Mouse (Mus musculus): ENCODE results near the gene Arhgef15. TPM values are rescaled to one million over a fixed set of nuclear protein-coding genes. Genes with fewer than 3 reads are reported as not detected.

Arhgef15 gene
- polyA plus RNA-seq, 1 experiment from 2014 or later: 13.1 TPM

DNA sequence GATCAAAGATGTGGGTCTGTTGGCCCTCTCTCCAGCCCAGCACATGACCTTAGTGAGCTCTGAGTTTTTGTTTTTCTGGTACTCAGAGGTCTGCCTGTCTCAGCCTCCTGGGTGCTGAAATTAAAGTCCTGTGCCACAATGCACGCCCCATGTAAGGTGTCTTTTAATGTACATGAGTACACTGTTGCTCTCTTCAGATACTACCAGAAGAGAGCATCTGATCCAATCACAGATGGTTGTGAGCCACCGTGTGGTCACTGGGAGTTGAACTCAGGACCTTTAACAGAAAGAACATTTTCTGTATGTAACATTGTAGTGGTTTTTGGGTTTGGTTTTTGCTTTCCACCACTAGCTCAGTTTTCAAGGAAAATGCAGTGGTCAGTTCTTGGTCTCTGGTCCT is 53.5 kb downstream of the Arhgef15 start:
- Histone ChIP-seq H3K4me1 (ENCODE audit: control insufficient read depth, insufficient read depth, low read length) (peaks cover 11% of the 10 kb centered on the region), H3K9ac (ENCODE audit: low read length) (no peak overlapping the region), H3K4me3 (ENCODE audit: low read length) (no peak overlapping the region), H3K27ac (ENCODE audit: low read length) (no peak overlapping the region), H3K27me3 (ENCODE audit: control insufficient read depth, insufficient read depth, low read length) (peaks cover 3% of the 10 kb centered on the region; the same call in 1 of the 2 replicates), H3K4me2 (ENCODE audit: low read depth, low read length) (no peak overlapping the region), H3K9me3 (replicated peaks; ENCODE audit: control insufficient read depth, low read length) (no peaks in the 10 kb centered on the region), H3K36me3 (ENCODE audit: control insufficient read depth, insufficient read depth) (peaks cover 34% of the 10 kb centered on the region)
- 96% methylated on average over 2 of the region's 2 CpGs for WGBS
- ATAC-seq (replicated peaks; ENCODE audit: extremely low read depth, insufficient read depth, low FRiP score): no peak

DNA sequence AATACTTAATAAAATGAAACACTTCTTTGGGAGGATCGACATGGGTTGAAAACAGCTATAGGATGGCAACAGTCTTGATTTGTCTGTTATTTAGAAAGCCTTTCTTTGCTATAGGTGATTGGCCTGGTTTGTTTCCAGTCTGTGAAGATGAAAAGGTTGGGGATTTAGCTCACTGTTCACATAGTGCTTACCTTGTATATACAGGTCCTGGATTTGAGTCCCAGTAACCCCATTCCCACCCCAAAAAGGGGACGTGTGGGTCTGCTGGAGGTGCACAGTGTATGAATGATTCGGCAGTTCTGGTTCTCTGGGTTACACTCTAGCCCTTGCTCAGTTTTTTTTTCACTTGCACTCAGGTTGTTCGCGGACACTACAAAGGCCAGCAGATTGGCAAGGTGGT is 54.5 kb downstream of the Arhgef15 start:
- no peak overlapping the region for H3K27ac ChIP-seq (ENCODE audit: low read length)
- peak overlapping the region; percentile 94 for H3K9ac ChIP-seq (ENCODE audit: low read length)
- peaks cover 9% of the 10 kb centered on the region for H3K4me1 ChIP-seq (ENCODE audit: control insufficient read depth, insufficient read depth, low read length)
- peak overlapping the region; percentile 98 for H3K4me3 ChIP-seq (ENCODE audit: low read length)
- no peaks in the 10 kb centered on the region for H3K9me3 ChIP-seq (replicated peaks; ENCODE audit: control insufficient read depth, low read length)
- 74% methylated on average over 5 of the region's 5 CpGs for WGBS
- H3K27me3 ChIP-seq (ENCODE audit: control insufficient read depth, insufficient read depth, low read length): peaks cover 3% of the 10 kb centered on the region; the same call in 1 of the 2 replicates
- peak overlapping the region; percentile 79 for H3K4me2 ChIP-seq (ENCODE audit: low read depth, low read length)
- peaks cover 34% of the 10 kb centered on the region for H3K36me3 ChIP-seq (ENCODE audit: control insufficient read depth, insufficient read depth)
- no peak for ATAC-seq (replicated peaks; ENCODE audit: extremely low read depth, insufficient read depth, low FRiP score)

DNA sequence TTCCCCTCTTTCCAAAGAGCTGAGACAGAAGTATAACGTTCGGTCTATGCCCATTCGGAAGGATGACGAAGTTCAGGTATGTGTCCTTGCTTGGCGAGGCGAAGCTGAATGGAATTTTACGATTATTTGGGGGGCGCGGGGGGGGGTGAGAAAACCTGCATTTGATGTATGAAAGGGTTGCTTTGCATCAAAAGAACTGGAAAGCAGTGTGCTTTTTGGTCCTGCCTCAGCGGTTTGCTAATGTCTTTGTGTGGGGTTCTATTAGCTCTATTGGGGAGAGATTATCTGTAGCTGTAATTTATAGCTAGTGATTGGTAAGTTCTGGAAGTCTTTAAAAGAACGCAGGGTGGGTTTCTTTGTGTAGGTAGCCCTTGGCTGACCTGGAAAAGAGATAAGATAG is 54.9 kb downstream of the Arhgef15 start:
- WGBS: 2% methylated on average over 11 of the region's 11 CpGs
- Histone ChIP-seq H3K27me3 (ENCODE audit: control insufficient read depth, insufficient read depth, low read length) (peaks cover 3% of the 10 kb centered on the region; the same call in 1 of the 2 replicates), H3K4me3 (ENCODE audit: low read length) (peak overlapping the region; percentile 98), H3K36me3 (ENCODE audit: control insufficient read depth, insufficient read depth) (peaks cover 34% of the 10 kb centered on the region), H3K4me1 (ENCODE audit: control insufficient read depth, insufficient read depth, low read length) (peaks cover 9% of the 10 kb centered on the region), H3K27ac (ENCODE audit: low read length) (no peak overlapping the region), H3K9me3 (replicated peaks; ENCODE audit: control insufficient read depth, low read length) (no peaks in the 10 kb centered on the region), H3K4me2 (ENCODE audit: low read depth, low read length) (peak overlapping the region; percentile 79), H3K9ac (ENCODE audit: low read length) (peak overlapping the region; percentile 94)
- no peak for ATAC-seq (replicated peaks; ENCODE audit: extremely low read depth, insufficient read depth, low FRiP score)

DNA sequence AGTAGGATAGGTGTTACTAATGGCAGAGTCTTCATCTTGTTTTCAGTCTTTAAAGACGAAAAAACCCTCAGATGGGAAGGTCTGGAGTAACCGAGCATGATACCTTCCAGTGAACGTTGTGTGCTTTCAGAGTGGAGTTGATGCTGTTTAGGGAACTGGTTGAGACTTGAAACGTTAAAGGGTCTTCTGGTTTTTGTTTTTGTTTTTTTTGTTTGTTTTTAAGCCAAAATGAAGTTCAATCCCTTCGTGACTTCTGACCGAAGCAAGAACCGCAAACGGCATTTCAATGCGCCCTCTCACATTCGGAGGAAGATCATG is 55.3 kb downstream of the Arhgef15 start:
- WGBS: 0% methylated on average over 10 of the region's 10 CpGs

DNA sequence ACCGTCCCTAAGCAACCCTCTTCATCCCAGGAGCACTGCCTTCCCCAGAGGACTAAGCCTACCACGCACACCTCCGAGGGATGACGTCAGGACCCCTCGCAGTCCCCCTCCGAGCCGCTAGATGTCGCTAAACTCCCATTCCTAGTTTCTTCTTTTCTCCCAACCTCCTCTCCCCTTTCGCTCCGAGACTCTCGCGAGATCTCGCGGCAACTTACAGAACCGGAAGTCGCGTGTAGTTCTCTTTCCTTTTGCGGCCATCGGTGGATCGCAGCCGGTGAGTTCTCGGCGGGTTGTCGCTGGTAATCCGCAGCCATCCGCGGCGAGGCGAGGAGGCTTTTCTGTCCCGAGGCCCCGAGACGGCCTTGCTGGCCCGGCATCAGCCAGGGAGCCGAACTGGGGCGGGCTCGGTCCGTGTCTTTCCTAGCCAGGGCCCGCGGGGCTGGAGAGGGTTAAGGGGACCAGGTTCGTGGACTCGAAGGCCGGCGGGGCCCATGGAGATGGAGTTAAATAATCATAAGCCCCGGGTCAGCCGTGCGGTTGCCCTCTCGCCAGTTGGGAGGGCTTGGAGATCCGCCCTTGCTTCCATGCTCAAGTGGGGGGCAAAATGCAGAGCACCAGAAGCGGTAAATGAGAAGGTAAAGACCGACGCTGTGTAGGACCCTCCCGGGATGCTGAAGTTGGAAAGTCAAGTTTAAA is 55.8 kb downstream of the Arhgef15 start, which contains the start of gene Rpl26:
Gene Rpl26 (plus strand): TSS at position 233 of the 696 bp plus-strand sequence.
- WGBS: under 1% methylated on average over 52 of the region's 52 CpGs
- H3K36me3 ChIP-seq (ENCODE audit: control insufficient read depth, insufficient read depth): peaks cover 34% of the 10 kb centered on the region
- H3K4me2 ChIP-seq (ENCODE audit: low read depth, low read length): peak within 1 kb of the TSS; percentile 79
- peaks cover 3% of the 10 kb centered on the region; the same call in 1 of the 2 replicates for H3K27me3 ChIP-seq (ENCODE audit: control insufficient read depth, insufficient read depth, low read length)
- H3K9me3 ChIP-seq (replicated peaks; ENCODE audit: control insufficient read depth, low read length): no peaks in the 10 kb centered on the region
- H3K4me3 ChIP-seq (ENCODE audit: low read length): peak within 1 kb of the TSS; percentile 98
- peak within 1 kb of the TSS; percentile 87 for H3K27ac ChIP-seq (ENCODE audit: low read length)
- peak within 1 kb of the TSS; percentile 94 for H3K9ac ChIP-seq (ENCODE audit: low read length)
- peak; percentile 82 for ATAC-seq (replicated peaks; ENCODE audit: extremely low read depth, insufficient read depth, low FRiP score)
- peaks cover 9% of the 10 kb centered on the region for H3K4me1 ChIP-seq (ENCODE audit: control insufficient read depth, insufficient read depth, low read length)

More for the DNA sequence above, 55.3 kb downstream of the Arhgef15 start:
- peak overlapping the region; percentile 79 for H3K4me2 ChIP-seq (ENCODE audit: low read depth, low read length)
- H3K36me3 ChIP-seq (ENCODE audit: control insufficient read depth, insufficient read depth): peaks cover 34% of the 10 kb centered on the region
- peak overlapping the region; percentile 87 for H3K27ac ChIP-seq (ENCODE audit: low read length)
- no peak for ATAC-seq (replicated peaks; ENCODE audit: extremely low read depth, insufficient read depth, low FRiP score)
- H3K4me1 ChIP-seq (ENCODE audit: control insufficient read depth, insufficient read depth, low read length): peaks cover 9% of the 10 kb centered on the region
- peak overlapping the region; percentile 98 for H3K4me3 ChIP-seq (ENCODE audit: low read length)
- H3K9ac ChIP-seq (ENCODE audit: low read length): peak overlapping the region; percentile 94
- H3K27me3 ChIP-seq (ENCODE audit: control insufficient read depth, insufficient read depth, low read length): peaks cover 3% of the 10 kb centered on the region; the same call in 1 of the 2 replicates
- H3K9me3 ChIP-seq (replicated peaks; ENCODE audit: control insufficient read depth, low read length): no peaks in the 10 kb centered on the region

DNA sequence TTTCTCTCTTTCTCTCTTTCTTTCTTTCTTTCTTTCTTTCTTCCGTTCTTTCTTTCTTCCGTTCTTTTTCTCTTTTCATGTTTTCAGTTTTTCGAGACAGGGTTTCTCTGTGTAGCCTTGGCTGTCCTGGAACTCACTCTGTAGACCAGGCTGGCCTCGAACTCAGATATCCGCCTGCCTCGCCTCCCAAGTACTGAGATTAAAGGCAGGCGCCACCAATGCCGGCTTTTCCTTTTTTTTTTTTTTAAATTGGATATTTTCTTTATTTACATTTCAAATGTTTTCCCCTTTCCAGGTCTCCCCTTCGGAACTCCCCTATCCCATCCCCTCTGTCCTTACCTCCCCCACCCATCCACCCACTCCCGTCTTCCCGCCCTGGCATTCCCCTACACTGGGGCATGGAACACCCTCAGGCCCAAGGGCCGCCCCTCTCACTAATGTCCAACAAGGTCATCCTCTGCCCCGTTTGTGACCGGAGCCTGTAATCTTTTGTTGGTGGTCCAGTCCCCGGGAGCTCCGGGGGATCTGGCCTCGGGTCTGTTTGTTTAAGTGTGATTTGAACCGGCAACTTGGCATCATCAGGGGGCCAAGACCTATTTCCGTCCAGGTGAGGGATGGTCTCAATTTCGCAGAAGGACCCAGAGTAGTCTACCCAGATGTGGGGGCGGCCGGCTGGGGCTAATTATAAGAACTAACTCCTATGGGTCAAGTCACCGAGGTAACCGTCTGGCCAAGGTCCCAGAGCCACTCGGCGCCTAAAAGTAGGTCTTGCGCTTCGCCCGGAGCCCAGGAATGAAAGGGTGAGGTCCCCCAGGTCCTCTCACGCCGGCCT is 56.5 kb downstream of the Arhgef15 start:
- no peak; the same call in 1 of the 2 replicates for ATAC-seq (replicated peaks; ENCODE audit: extremely low read depth, insufficient read depth, low FRiP score)
- peak overlapping the region; percentile 70 for H3K9ac ChIP-seq (ENCODE audit: low read length)
- H3K4me1 ChIP-seq (ENCODE audit: control insufficient read depth, insufficient read depth, low read length): peaks cover 9% of the 10 kb centered on the region
- H3K36me3 ChIP-seq (ENCODE audit: control insufficient read depth, insufficient read depth): peaks cover 28% of the 10 kb centered on the region
- H3K4me2 ChIP-seq (ENCODE audit: low read depth, low read length): peak overlapping the region; percentile 79
- H3K4me3 ChIP-seq (ENCODE audit: low read length): peak overlapping the region; percentile 98
- H3K9me3 ChIP-seq (replicated peaks; ENCODE audit: control insufficient read depth, low read length): no peaks in the 10 kb centered on the region
- 25% methylated on average over 31 of the region's 31 CpGs for WGBS
- peaks cover 3% of the 10 kb centered on the region; the same call in 1 of the 2 replicates for H3K27me3 ChIP-seq (ENCODE audit: control insufficient read depth, insufficient read depth, low read length)
- H3K27ac ChIP-seq (ENCODE audit: low read length): no peak overlapping the region

DNA sequence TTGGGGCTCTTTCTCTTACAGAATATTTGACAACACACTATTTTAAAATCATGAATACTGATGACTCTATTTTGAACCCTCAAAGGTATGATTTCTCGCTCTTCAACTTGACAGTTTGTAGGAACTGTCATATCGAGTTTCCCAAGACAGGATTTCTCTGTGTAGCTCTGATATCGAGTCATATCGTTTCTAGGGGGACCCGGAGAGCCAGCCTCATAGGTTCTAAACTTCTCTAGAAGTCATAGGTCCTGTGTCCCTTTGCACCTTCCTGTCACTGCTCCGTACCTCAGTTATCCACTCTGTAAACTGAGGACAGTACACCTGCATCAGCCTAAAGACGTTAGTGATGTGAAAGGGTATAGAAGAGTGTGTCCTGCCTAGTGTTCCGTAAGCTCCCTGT is 57.5 kb downstream of the Arhgef15 start:
- Histone ChIP-seq H3K27me3 (ENCODE audit: control insufficient read depth, insufficient read depth, low read length) (peaks cover 3% of the 10 kb centered on the region; the same call in 1 of the 2 replicates), H3K9ac (ENCODE audit: low read length) (no peak overlapping the region), H3K4me2 (ENCODE audit: low read depth, low read length) (no peak overlapping the region), H3K4me1 (ENCODE audit: control insufficient read depth, insufficient read depth, low read length) (peaks cover 9% of the 10 kb centered on the region), H3K4me3 (ENCODE audit: low read length) (no peak overlapping the region), H3K27ac (ENCODE audit: low read length) (no peak overlapping the region), H3K9me3 (replicated peaks; ENCODE audit: control insufficient read depth, low read length) (no peaks in the 10 kb centered on the region), H3K36me3 (ENCODE audit: control insufficient read depth, insufficient read depth) (peaks cover 19% of the 10 kb centered on the region)
- 82% methylated on average over 8 of the region's 8 CpGs for WGBS
- no peak for ATAC-seq (replicated peaks; ENCODE audit: extremely low read depth, insufficient read depth, low FRiP score)

DNA sequence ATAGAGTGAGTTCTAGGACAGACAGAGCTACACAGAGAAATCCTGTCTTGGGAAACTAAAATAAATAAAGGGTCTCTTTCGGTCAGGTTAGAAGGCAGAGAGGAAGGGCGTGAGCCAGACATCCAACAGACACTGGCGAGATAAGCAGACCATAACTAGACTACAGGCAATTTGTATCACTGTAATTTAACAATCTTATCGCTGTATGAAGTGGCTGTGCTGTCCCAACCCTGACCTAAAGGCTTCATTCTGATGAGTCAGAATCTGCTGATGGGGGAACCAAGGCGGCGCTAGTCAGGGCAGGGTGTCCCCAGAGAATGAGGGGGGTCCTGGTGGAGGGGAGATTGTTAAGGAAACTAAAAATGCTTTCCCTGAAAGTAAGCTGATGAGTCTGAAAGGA is 58.5 kb downstream of the Arhgef15 start:
- H3K27ac ChIP-seq (ENCODE audit: low read length): no peak overlapping the region
- WGBS: 68% methylated on average over 6 of the region's 6 CpGs
- peaks cover 12% of the 10 kb centered on the region for H3K4me1 ChIP-seq (ENCODE audit: control insufficient read depth, insufficient read depth, low read length)
- H3K36me3 ChIP-seq (ENCODE audit: control insufficient read depth, insufficient read depth): peaks cover 10% of the 10 kb centered on the region
- no peak overlapping the region for H3K9ac ChIP-seq (ENCODE audit: low read length)
- no peak overlapping the region for H3K4me3 ChIP-seq (ENCODE audit: low read length)
- H3K4me2 ChIP-seq (ENCODE audit: low read depth, low read length): no peak overlapping the region
- no peak for ATAC-seq (replicated peaks; ENCODE audit: extremely low read depth, insufficient read depth, low FRiP score)
- peaks cover 3% of the 10 kb centered on the region; the same call in 1 of the 2 replicates for H3K27me3 ChIP-seq (ENCODE audit: control insufficient read depth, insufficient read depth, low read length)
- no peaks in the 10 kb centered on the region for H3K9me3 ChIP-seq (replicated peaks; ENCODE audit: control insufficient read depth, low read length)

DNA sequence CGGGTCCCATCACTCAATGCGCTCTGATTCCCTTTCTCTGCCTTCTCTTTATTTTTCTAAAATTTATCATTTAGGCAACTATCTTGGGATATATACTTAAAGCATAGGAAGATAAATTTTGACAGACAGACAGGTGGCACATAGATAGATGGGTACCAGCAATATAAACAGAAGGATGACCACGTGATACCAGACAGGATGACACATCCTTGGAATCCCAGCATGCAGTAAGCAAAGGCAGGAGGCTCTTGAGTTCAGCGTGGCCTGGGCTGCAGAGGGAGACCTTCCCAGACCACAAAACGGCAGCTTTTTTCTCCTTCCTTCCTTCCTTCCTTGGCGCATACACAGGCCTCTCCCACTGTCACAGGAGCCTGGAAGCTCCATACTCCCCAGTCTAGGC is 59.4 kb downstream of the Arhgef15 start:
- no peak overlapping the region for H3K27ac ChIP-seq (ENCODE audit: low read length)
- H3K4me1 ChIP-seq (ENCODE audit: control insufficient read depth, insufficient read depth, low read length): peaks cover 11% of the 10 kb centered on the region
- no peak overlapping the region for H3K9ac ChIP-seq (ENCODE audit: low read length)
- peaks cover under 1% of the 10 kb centered on the region for H3K36me3 ChIP-seq (ENCODE audit: control insufficient read depth, insufficient read depth)
- H3K4me2 ChIP-seq (ENCODE audit: low read depth, low read length): no peak overlapping the region
- ATAC-seq (replicated peaks; ENCODE audit: extremely low read depth, insufficient read depth, low FRiP score): no peak
- H3K4me3 ChIP-seq (ENCODE audit: low read length): no peak overlapping the region
- H3K27me3 ChIP-seq (ENCODE audit: control insufficient read depth, insufficient read depth, low read length): peaks cover 3% of the 10 kb centered on the region; the same call in 1 of the 2 replicates
- no peaks in the 10 kb centered on the region for H3K9me3 ChIP-seq (replicated peaks; ENCODE audit: control insufficient read depth, low read length)
- WGBS: 60% methylated on average over 6 of the region's 6 CpGs
